Mouse (Mus musculus): ENCODE measurements around the gene Trio.

Trio gene

GRCm38 (mm10) chr15:27991066-27991701 is 34.5 kb downstream of the Trio start:
- no peak for DNase-seq

GRCm38 (mm10) chr15:27987979-27988378 is 37.7 kb downstream of the Trio start:
- no peak for DNase-seq

GRCm38 (mm10) chr15:27984881-27985280 is 40.8 kb downstream of the Trio start:
- no peak for DNase-seq

GRCm38 (mm10) chr15:27981764-27982500 is 43.7 kb downstream of the Trio start:
- no peak for DNase-seq

DNA sequence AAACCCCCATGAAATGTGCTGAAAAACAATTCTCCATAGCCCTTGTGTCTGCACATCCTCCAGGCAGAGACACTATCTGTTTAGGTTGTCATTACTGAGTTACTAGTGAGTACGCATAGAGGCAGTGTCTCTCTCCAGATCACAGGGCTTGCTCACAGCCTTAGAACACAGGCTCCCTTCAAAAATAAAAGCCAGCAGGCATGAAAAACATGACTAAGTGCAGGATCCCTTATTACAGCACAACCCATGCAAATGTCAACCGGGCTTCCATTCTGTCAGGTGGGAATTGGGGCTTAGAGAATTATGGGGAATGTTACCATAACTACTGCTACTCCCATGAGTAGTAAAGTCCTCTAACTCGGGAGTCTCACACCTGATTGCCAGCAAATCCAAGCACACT is 44.4 kb downstream of the Trio start:
- DNase-seq: no peak

GRCm38 (mm10) chr15:27980436-27980835 is 45.2 kb downstream of the Trio start:
- no peak for DNase-seq

DNA sequence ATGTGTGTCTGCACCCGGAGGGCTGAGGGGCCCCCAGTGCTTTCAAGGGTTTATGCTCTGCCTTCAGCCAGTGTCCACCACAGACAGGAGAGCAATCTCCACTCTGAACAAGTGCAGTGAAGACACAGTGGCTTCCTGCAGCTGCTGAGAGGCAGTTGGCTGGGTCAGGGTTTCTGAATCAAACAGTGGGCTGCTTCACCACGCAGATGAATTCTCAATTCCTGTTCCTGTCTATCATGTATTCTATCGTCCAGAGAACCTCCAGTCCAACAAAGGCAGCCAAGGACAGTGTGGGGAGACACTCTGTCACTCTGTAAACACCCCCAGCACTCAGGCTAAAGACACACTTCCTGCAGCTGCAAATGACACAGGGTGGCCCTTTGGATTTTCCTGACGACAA is 48.7 kb downstream of the Trio start:
- DNase-seq: no peak

DNA sequence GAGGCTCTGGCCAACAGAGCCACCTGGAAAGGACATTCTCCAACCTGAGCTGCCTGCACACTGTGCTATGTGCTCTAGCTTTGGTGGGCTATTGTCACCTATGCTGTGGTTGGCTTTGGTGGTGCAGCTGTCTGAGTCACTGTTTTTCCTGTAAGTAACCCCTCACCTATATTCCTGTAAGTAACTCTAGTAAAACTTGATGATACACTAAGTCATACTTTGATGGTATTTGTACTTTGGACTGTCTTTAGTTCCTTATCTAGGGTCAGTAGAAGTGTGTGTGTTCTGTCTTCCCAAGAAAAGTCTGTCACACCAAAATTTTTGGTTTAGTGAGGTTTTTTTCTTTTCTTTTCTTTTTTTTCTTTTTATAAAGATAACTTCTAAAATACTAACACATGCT is 49.3 kb downstream of the Trio start:
- DNase-seq: no peak

DNA sequence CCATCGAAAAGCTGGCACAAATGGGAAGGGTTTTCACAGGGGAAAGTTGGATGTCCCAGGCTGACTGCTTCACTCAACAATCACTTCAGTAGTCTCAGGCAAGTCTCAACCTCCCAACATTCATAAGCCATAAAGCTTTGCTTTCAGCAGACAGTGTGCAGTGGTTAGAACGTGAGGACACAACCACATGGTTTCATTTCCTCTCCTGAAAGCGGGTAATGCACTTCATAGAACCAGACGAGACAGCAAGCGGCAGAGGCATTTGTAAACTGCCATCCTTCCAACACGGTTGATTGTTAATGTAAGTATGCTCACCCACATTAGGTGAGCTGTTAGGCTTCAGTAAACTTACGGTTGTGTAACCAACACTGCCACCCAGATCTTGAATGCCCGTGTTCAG is 51.0 kb downstream of the Trio start:
- no peak for DNase-seq

- DNase-seq: no peak
Measured at GRCm38 (mm10) chr15:27968183-27968582, 57.5 kb downstream of the Trio start.

- no peak for DNase-seq
Measured at GRCm38 (mm10) chr15:27967128-27967876, 58.3 kb downstream of the Trio start.

- no peak for DNase-seq
Measured at GRCm38 (mm10) chr15:27964877-27965276, 60.8 kb downstream of the Trio start.

DNA sequence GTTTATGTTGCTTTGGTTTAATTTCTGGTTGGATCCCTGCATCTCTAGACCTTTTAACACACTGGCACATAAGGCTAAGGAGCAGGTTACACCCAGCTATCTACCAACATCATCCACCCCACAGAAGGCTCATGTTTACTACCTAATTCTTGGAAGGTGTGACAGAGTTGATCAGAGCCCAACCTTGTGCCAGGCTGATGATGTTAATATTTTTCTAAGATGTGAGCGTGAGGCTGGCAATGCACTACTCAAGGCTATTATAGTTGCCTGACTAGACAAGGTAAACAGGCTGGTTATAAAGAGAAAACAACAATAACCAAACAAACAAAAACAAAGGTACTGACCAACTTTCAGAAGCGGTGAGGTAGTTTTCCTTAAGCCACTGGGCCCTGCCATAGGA is 62.1 kb downstream of the Trio start:
- no peak for DNase-seq

DNA sequence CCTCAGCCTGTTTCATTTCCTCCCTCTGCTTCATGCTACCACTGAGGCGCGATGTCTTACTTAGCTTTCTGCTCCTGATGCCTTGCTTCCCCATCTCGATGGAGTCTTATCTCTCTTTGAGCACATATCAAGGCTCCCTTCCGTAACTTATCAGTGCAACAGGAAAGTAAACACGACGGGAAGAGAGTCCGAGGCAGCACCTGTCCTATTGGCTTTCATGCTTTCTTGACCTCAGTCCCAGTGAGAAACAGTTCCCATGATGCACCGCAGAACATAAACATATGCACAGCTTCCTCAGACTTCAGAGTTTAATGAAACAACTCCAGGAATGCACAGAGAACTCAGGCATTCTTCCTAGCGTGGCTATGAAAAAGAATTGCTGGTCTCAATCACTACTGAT is 65.0 kb downstream of the Trio start:
- DNase-seq: no peak

DNA sequence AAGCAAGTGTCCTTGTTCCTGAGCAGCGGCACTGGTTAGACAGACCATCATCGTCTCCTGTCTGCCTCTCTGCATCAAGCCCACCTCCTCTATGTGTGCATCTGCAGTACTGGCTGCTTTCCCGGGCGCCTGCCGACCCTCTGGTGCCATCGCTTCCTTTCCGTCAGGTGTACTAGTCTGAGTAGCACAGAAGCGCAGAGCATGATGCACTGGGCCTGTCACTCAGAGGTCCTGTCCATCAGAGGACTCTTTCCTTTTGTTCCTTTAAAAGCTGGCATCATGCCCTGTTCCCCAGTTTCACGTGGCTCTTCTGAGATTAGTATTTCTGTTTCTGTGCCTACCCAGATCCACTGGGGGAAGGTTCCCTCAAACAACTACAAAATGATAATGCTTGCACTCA is 67.8 kb downstream of the Trio start:
- DNase-seq: no peak

GRCm38 (mm10) chr15:27955614-27956013 is 70.0 kb downstream of the Trio start:
- no peak for DNase-seq

DNA sequence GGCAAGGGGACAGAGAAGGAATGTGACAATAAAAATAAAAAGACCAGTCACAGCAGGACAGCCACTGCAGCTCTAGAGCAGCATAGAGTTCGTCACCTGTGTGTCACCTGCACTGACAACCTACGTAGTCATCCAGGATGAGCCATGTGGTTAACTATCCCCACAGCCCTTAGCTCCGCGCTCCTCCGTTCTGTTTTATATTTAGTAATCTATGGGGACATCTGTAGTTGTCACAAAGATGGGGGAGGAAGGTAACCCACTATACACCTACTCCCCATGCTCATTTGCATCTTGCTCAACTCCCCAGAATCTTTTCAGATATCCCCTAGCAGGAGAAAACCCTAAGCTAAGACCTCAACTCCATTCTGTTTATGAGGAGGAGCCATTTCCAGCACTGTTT is 71.3 kb downstream of the Trio start:
- DNase-seq: no peak

DNA sequence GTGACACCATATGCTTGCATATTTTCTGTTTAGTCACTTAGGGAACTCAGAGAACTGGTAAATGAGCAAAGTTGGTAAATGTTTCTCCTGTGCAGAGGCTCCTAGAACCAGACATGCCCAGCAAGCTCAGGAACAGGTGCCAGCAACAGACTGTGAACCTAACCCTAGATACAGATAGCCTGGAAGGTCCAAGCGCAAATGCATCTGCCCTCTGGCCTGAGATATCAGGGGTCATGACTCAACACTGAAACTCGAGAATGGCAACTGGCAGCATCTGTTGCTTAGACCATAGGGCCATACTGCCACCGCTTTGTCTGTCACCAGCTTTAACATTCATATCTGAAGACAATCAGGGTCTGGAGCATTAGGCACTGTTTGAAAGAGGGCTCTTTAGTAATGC is 72.1 kb downstream of the Trio start:
- DNase-seq: no peak

- DNase-seq: no peak
Measured at GRCm38 (mm10) chr15:27951195-27951594, 74.5 kb downstream of the Trio start.

DNA sequence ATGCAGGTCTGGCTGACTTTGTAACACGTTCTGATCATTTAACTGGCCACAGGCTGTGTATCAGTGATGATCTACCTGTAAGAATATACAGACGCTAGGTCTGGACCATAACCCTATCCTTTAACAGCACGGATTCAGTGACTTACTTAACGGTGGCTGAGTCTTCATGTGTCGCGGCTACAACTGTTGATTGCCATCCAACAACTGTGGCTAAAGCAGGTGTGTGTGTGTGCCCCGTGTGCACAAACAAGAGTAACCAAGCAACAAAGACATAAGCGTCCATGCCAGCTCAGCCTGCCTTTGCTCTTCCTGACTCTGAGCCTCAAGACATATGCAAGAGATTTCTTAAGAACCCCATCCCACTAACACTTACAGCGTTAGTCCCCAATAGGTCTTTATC is 76.5 kb downstream of the Trio start:
- DNase-seq: no peak

GRCm38 (mm10) chr15:27947880-27948279 is 77.8 kb downstream of the Trio start:
- DNase-seq: no peak

- DNase-seq: no peak
Measured at GRCm38 (mm10) chr15:27945570-27945969, 80.1 kb downstream of the Trio start.

GRCm38 (mm10) chr15:27944898-27945297 is 80.8 kb downstream of the Trio start:
- DNase-seq: no peak
